Mouse (Mus musculus) embryo, embryonic 11.5 days (tissue): ENCODE measurements around the gene Cox6b2.
"Not testable (repeated sequence)": the region's sequence is repeated elsewhere in the genome, so short reads cannot be mapped to it uniquely, and the experiment has no call there.

Source experiments
- DNase-seq: peaks from one replicate; pipeline ENCODE4 v3.0.0-alpha.2; 2012; ENCODE audit warnings: low read depth, low spot score

The Cox6b2 gene

DNA sequence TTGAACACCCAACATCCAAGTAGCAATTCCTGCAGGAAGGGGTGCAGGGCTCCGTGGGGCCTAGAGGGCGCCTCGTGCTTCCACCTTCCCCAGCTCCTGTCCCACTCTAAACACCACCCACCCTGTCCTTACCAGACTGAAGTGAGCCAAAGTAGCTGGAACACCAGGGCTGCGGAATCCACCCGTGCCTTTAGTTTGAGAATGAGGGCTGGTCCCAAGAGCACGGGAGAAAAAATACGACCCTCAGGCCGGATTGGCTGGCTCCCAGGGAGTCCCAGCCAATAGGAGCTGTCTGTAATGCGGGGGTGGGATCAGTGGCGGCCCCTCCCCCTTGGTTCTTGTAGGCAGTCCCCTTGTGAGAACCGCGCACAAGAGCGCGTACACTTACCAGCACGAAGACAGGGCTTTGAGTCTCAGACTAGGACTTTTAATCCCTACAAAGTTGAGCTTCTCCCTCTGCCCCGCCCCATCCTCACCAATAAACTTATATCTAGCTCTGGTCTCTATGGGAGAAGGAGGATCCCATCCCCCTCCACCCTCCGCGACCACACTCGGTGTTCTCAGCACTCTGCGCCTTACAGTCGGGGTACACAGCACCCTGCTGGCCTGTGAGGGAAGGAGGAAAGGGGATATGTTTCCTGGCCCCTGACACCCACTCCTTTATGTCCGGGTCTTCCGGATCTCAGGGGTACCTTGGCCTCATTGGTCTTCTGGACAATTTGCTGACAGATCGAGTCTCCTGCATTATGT is at the start of gene Cox6b2:
Gene Cox6b2 (minus strand): TSS at position 274 of the 750 bp plus-strand sequence.
- DNase-seq: peak; percentile 82

- DNase-seq: no peak
These were observed 49.4 kb upstream of the Cox6b2 start for GRCm38 (mm10) chr7:4802247-4802646.

DNA sequence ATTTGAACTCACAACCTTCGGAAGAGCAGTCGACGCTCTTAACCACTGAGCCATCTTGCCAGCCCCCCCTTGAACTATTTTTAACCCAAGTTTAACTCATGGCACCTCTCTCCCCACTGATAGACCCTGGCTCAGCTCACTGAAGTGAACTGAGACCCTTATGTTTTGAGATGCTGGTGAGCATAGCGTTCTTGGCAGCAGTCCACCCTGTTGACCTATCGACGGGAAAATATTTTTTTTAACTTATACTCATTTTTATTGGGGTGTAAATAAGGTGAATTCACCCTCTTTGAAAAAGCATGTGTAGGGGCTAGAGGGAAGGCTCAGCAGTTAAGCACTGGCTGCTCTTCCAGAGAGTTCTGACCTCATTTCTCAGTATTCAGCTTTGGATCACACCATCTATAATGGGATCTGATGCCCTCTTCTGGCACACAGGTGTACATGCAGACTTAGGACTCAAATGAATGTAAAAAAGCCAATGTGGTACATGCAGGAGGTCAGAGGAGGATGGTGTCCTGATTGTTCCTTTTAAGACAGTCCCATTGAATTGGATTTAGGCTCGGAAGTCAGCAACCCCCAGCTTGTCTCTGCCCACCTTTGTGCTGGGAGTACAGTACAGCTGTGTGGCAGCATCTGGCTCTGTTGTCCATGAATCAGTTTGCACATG is 43.0 kb upstream of the Cox6b2 start:
- DNase-seq: no peak

DNA sequence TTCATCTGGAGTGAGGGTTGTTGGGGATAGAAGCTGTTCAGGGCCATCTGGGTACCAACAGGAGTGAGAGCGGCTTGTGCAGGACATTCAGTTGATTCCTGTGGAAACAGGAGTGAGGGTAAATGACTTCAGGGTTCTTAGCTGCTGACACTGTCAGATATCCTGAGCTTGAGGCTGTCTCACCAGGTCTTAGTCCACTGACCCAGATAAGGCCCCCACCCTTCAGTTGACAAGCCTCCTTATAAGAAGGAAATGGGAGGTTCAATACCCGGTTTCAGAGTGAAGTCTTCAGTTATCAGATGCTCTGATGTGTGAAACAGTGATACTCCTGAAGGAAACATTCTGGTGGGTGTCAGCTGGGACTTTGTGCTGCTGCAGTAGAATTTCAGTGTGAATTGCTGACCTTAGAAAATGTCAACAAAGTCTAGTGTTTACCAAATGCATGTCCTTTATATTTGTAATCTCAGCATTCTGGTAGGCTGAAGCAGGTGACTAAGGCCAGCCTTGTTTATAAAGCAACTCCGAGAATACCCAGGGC is 41.8 kb upstream of the Cox6b2 start:
- DNase-seq: no peak

DNA sequence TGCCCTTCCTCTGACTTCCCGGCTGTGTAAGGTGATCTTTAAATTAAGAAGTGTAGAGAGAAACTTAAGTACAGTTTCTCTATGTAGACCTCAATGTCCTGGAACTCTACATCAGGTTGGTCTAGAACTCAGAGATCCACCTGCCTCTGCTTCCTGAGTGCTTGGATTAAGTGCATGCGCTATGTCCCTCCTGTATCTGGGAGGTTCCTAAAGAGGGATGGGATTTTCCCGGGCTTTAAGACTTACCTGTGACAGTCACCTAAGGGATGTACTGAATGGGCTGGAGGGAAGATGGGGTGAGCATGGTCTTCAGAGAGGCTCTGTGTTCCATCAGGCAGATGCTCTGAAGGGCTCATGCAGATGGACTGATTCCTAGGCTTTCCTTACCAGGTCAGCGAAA is 40.8 kb upstream of the Cox6b2 start:
- DNase-seq: no peak

DNA sequence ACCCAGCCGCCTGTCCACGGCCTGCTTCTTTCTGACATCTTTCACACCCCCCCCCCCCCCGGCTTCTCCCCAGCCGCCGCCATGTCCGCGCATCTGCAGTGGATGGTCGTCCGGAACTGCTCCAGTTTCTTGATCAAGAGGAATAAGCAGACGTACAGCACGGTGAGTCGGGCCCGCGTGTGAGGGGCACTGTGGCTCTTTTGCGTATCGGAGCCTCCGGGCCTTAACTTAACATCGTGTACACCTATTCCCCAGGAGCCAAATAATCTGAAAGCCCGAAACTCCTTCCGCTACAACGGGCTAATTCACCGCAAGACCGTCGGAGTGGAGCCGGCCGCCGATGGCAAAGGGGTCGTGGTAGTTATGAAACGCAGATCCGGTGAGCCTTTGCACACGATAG is 40.4 kb upstream of the Cox6b2 start:
- not testable (repeated sequence) for DNase-seq

GRCm38 (mm10) chr7:4792278-4793212 is 39.7 kb upstream of the Cox6b2 start, which contains the start of gene Rpl28:
TSS of gene Rpl28 (plus strand) at chr7:4792874.
- DNase-seq: peak; percentile 96

DNA sequence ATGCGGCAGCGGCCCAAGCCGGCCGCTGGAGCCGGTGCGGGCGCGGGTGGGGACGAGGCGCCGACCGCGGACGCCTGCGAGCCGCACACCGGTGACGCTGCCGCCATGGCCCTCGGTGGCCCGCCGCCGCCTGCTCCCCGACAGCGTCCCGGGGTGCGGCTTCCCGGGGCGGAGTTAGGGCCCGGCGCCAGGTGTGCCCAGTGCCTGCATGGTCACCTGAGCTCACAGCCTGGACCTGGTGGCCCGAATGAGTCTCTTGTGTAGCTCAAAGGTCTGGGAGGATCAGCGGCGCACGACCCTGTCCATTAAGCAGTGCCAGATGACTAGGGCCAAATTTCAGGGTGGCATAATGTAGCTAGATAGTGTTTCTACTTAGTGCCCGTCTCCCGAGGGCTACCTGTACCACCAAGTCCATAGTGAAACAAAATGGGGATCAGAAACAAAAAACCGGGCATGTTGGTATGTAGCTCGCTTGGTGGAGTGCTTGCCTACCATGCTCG is 36.6 kb upstream of the Cox6b2 start, which contains the start of gene Tmem238:
Gene Tmem238 (minus strand): TSS at position 221 of the 500 bp plus-strand sequence.
- no peak for DNase-seq

DNA sequence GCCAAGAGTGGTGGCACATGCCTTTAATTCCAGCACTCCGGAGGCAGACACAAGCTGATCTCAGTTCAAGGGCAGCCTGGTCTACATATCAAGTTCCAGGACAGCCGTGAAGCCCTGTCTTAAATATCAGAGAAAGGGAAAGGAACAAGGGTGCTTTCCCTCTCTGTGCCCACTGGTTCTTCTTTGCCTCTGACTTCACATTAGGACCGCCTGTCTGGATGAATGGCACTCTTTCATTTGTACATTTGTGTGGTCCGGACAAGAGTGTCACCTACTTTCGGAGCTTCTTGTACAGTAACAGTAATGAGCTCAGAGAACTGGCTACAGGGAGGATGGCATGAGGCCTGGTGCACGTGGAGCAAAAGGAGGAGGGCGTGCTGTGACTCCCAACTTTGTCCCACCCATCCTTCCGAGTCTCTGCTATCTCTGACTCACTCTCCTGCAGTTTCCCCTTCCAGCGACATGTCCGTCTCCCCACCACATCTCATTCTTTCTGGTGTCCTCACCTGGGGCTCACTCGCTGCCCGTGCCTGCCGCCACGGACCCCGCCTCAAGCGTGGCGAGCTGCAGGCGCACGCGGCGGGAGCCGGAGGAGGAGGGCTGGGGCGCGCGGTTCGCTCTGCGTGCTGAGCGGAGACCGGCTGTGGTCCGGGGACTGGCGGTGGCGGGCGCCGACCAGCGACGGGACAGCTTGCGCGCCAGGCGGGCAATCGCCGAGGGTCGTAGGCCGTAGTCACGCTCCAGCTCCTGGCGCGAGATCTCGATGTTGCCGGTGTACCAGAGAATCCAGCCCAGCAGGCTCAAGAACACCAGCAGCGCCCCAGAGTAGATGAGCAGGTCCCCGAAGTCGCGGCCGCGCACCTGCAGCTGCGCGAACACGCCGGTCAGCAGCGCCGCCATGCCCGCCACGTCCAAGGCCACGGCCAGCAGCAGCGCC is 35.9 kb upstream of the Cox6b2 start:
- no peak for DNase-seq

DNA sequence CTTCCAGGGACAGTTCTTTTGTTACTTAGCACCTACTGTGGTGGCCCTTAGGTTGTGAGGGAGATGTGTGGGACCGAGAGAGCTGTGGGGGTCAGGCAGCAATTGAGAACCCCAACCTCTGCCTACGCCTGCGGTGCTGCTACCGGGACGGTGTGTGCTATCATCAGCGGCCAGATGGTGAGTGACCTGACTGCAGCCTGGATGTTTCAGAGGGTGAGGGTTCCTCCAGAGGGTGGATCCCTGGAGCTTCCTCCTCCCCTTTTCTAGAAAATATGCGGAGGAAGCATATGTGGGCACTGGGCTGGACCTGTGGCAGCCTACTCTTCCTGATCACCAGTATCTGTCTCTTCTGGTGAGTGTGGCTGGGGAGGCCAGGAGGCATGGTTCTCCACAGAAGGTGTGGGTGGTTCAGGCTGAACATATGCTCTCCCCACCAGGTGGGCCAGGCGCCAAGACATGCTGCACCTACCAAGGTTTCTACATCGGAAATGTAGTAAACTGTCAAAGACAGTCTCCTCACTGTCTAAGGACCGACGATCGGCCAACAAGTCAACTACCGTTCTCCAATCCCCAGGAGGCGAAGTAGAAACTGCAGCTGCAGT is 30.9 kb upstream of the Cox6b2 start:
- no peak for DNase-seq

DNA sequence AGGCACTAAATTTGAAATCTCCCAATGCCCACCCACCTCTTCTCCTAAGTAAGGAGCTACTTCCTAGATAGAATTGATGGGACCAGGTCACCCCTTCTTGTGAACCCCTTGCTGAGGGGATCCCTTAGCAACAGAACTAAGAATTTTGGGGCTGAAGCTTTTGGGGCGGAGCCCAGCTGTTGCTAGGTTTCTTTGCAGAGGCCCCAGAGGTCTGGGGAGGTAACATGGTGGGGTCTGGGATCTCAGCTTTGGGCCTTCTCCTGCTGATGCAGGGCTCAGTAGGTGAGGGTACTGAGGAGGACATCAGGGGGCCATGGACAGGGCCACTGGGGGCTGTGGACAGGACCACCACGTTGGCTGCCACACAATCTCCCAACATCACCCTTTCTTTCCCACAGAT is 29.9 kb upstream of the Cox6b2 start, which contains the start of the genes Il11 and Tmem190:
Gene Il11 (minus strand): TSS at position 101 of the 400 bp plus-strand sequence.
Gene Tmem190 (plus strand): TSS at position 179 of the 400 bp plus-strand sequence.
- no peak for DNase-seq

- no peak for DNase-seq
These were observed 29.2 kb upstream of the Cox6b2 start for GRCm38 (mm10) chr7:4782130-4782529.

GRCm38 (mm10) chr7:4779921-4780320 is 27.0 kb upstream of the Cox6b2 start:
- no peak for DNase-seq

GRCm38 (mm10) chr7:4777851-4778637 is 25.1 kb upstream of the Cox6b2 start:
- no peak for DNase-seq

GRCm38 (mm10) chr7:4776861-4777830 is 24.3 kb upstream of the Cox6b2 start:
- DNase-seq: peak; percentile 59

DNA sequence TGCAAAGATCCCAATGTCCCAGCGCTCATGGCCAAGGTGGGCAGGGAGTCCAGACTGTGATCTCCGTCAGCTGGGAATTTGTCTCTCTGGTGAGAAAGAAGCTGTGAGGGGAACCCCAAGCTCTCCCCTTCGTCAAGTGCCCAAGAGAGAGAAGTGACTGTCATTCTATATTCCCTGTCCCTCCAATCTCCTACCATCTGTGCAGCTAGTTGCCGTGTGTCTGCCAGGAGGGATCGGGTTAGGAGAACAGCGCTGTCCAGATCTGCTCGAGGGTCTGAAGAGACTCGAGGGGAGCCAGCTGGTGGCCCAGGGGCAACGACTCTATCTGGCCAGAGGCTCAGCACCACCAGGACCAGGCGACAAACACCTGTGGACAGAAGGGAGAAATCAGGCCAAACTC is 23.2 kb upstream of the Cox6b2 start:
- no peak for DNase-seq

DNA sequence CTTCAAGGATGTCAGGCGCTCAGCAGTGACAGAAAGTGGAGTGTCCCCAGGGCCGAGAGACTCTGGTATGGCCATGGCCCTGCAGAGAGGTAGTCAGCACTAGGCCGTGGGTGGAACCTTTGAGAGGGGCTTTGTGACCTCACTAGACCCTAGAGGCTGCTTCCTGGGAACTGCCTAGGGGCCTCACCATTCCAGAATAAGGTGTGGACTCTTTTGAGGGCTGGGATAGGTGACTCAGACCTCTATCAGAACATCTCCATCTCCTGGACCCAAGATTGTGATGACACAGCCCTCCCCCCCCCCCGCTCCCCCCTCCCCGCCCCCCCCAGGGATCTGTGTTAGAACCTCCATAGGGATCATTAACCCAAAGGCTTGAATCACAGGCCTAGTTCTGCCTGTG is 18.3 kb upstream of the Cox6b2 start, which contains the start of gene Fam71e2:
Gene Fam71e2 (minus strand): TSS at position 101 of the 400 bp plus-strand sequence.
- DNase-seq: no peak
